Mouse (Mus musculus) lung, adult 18-20 months (tissue): ENCODE measurements at regions not wholly inside any gene's neighbourhood (a gene's known extent, or its start where the extent isn't known, plus 50 kb on each side); places are given as distances from the start of the nearest gene placed in this dataset.
"Not testable (repeated sequence)": the region's sequence is repeated elsewhere in the genome, so short reads cannot be mapped to it uniquely, and the experiment has no call there.

Experiments
- DNase-seq, 2 experiments: peaks; one replicate each; pipeline ENCODE4 v3.0.0; 2022; ENCODE audit warnings: mixed read lengths in 2 of 2

DNA sequence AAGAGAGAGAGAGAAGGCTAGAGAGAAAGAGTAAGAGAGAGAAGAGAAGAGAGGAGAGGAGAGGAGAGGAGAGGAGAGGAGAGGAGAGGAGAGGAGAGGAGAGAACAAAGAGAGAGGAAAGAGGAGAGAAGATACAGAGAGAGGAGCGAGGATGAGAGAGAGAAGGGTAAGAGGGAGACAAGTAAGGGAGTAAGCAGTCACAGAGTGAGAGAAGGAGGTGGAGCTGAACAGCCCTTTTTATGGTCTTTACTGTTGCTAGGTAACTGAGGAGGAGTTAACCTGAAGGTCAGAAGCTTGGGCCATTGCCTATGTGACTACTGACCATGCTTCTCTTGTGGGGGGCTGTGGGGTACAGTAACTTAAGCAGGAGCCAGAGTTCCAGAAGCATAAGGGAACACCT lies 430.2 kb downstream of the 1190002N15Rik start:
- not testable (repeated sequence) for DNase-seq

DNA sequence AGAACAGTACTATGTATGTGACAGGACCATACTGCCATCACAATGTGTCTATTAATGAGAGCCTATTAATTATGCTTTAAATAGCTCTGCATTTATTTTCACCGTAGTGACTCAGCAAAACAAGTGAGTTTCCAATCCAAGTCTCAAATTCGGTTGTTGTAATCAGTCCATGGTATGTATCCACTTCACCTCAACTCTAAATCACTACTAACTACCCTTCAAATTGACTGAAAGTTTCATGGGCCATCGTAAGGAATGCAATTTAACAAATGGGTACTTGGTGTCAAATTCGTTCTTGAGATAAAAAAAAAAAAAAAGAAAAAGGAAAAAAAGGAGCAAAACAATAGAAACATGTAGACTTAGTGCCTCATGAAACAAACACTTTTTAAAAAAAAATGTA lies 433.2 kb downstream of the 1190002N15Rik start:
- DNase-seq: no peak

DNA sequence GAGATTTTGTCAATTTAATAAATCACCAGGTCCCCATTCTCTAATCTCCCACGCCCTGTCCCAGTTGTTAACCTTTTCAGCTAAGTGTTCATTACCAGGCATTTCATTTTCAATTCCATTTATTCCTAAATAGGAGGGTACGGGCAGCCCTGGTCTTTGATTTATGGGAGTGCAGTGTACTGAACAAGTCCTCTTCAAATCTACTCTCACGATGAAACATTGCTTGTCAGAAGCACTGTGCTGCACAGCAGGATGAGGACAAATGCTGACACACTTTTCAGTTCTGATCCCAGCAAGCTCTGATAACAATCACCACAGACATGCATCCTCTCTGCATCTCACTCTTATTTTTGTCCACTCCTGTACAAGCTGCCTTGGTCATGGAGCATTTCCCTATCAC lies 435.9 kb downstream of the 1190002N15Rik start:
- no peak for DNase-seq

DNA sequence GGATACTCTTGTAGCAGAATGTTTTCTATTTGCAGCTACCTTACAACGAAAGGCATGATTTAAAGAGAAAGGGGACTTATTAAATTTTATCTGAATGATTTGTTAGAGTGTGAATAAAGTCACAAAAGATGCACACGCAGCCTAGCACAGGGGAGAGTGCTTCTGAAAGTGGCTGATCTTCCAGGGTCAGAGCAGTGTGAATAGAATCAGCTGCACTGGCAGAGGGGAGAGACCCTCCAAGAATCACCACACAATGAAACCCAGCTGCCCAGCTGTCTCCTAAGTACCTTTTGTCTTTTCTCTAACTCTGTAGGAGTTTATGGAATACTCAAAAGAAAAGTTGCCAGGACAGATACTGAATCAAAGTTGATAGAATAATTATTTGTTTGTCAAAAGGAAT lies 443.1 kb downstream of the 1190002N15Rik start:
- no peak for DNase-seq

DNA sequence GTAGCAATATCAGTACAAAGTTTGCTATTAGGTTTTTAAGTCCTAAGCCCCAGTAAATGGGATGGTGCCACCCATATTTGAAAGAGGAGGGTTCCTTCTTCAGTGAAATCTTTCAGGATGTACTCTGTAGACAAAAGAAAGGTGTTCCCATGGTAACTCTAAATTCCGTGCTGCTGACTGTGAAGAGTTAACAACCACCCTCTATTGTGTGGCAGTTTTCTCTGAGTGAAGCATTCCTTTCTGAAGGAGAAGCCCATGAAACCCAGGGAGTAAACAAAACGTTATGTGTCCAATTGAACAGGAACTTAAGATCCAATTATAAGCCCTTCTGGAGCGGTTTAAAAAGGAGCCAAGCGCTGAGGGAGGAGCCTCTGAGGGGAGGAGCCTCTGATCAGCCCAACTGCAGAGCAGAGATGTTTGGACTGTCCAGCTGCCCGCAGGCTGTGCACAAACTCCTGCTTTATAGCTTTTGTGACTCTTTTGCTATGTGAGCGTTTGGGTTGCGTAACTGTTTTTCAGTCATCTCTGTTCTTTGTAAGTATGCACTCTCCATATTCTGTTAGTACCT lies 446.1 kb downstream of the 1190002N15Rik start:
- peak; percentile 32 to 44 for DNase-seq

DNA sequence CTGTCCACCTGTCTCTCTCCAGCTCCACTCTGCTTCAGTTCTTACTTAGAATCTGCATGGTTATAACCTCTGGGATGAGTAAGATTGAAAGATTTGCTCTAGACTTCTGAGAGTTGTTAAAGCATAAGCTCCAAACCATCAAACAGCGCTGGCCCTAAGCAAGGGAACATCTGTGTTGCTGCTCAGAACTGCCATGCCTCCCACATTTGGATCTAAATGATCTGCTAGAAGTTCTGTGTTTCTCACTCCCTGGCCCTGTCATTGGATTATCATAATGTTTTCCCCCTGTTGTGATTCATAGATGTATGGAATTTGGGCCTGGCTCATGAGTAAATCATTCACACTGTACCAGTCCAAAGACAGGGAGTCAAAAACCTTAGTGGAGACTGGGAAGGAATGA lies 448.1 kb downstream of the 1190002N15Rik start:
- no peak for DNase-seq

DNA sequence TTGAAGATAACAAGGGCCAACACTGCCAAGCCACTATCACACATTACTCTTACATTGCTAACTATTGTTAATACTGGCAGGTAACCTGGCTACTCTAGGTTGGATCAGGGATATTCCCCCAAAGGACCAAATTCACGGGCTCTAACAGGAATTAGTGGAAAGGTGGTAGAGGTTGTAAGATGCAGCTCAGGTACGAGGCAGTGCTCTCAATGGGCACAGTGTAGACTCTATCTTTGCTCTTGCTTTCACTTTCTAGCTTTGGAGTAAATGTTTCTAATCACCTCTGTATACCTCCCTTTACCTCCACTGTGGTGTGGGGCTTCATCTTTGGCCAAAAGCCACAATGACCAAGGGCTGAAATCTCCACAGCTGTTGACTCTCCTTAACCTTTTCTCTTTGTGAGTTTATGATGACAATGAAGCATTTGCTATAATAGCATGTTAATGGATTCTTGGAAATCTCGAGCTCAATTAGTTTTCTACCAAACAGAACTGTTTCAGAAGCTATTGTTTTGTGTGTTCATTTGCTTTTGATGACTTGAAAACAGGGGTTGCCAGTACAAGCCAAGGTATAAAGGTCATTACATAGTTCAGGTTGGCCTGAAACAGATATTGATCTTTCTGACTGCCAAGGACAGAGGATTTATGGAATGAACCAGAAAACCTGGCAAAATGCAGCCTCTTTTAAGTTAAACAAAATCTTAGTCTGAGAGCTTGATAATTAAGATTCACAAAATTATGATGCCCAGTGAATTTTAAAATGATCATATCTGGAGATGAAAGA lies 454.1 kb downstream of the 1190002N15Rik start:
- no peak for DNase-seq

DNA sequence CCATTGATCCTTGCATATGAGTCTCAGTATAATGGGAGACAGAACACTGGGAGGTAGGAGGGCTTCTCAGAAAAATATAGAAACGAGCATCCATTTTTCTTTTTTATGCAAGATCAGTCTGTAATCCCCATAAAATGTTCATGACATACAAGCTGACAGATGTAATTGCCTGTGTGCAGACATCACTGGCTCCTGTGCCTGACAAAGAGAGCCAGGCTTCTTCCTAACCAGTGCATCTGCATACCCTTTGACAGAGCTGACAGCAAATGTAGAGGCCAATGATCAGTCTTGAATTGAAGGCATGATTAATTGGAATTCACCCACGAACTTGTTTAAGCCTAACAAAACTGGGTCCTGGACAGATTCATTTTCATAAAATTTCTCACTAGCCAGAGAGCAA lies 463.0 kb downstream of the 1190002N15Rik start:
- no peak for DNase-seq

DNA sequence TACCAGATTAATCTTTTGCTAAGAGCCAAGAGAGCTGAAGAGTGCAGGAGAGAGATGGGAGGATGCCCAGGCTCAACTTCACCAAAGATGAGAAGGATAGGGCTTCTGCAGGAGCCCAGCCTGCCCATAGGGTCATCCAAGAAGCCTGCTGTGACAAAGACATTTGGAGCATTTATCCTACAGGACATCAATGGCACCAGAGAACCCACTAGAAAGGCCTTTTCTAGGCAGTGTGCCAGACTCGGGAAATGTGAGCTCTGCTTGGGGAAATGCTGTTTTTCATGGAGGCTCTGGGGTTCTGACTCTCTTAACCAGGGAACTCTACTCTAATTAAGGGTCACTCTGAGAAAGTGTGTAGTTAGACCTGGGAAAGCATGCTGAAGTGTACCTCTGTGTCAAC lies 470.8 kb downstream of the 1190002N15Rik start:
- DNase-seq: no peak

DNA sequence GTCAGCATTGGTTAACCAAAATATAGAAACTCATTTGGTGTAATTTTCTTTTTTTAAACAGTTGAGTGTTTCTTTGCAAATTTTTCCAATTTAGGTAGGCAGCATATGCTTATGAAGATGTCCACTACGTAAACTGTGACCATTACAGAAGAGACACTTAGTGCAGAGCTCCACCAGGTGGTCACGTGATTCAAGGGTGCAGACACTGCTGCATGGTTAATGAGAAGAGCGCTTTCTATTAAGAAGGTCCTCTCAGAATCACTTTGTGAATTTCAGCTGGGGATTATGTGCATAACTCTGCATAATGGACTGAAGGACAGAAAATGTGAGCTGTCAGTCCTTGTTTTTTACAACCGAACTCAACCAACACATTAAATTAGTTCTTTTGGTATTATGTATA lies 484.7 kb downstream of the 1190002N15Rik start:
- no peak for DNase-seq

DNA sequence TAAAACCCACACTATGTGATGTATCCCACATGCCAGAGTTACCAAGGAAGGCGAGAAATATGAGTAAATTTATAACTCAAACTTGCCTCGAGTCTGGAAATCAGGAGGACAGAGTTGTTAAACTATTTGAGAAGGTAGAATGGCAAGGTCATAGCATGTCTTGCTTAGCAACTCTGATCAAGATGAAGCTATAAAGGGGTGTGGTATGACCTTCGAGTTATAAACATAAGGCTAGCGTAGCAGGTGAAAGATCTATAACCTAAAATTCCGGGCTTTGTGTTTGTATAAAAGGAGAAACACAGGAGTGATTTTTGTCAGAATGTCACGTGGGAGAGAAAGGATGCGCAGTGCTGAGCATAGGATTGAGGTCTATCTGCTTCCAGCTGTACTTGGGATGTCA lies 490.0 kb downstream of the 1190002N15Rik start:
- no peak for DNase-seq

DNA sequence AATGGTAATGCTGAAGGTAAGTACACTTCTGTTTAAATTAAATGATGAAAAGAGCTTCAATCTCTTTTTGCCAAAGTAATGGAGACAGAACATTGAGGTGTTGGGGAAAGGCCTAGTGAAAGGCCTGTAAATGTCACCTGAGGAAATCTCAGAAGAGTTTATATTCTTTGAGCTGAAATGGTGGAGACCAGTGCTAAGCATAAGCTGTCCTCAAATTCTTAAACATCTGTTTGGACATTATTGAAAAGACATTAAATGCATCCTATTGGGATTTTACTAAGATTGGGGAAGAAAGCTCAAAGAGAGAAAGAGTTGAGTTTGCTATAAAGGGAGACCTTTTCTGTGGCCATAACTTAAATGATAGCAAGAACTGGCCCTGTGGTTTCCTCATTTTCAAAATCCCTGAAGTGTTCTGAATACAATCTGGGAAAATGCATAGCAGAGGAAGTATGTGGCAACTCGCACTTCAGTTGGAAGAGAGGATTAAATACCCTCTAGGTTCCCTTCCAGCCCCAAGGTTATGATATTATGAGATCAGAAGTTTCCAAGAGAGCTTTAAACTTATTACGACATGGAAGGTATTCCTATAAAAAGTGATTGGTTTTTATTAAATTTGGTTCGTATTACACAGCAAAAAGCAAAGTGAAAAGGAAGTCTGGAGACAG lies 492.3 kb downstream of the 1190002N15Rik start:
- no peak for DNase-seq

DNA sequence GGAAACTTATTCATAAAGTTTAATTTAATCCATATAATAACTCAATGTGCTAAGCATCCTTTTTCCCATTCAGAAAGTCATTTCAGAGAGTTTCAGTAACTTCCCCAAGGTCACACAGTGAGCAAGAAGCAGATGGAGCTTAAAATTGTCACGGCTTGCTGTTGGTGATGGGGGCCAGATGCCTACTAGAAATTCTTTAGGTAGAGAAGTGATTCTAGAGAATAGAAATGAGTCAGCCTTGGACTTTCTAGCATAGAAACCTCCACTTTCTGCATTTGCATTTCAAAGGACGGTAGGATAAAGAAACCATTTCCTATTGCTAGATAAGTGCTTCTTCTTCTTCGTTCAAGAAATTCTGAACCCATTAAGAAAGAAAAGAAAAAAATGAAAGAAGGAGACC lies 514.1 kb downstream of the 1190002N15Rik start:
- DNase-seq: no peak

DNA sequence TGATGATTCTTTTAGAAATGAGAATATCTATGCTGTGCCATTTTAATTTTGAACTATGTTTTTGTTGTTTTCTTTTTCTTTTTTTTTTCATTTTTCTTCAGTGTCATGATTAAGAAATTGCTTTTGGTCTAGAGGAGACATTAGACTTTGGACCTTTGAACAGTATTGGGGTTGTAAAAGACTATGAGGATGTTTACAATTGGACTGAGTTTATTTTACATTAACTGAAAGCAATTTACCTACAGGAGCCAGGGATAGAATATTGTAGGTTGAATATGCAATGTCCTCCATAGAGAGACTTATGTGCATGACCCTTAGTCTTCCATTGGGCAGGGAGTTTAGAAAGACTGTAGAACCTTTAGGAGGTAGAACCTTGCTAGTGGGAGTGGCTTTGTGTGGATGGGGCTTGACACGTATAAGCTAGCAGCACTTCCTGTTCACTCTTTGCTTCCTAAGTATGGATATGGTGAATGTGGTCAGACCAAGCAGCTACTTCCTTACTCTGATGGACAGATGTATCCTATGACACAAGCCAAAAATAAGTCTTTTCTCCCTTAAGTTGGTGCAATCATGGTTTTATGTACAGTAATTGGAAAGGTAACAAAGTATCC lies 516.5 kb downstream of the 1190002N15Rik start:
- DNase-seq: no peak

DNA sequence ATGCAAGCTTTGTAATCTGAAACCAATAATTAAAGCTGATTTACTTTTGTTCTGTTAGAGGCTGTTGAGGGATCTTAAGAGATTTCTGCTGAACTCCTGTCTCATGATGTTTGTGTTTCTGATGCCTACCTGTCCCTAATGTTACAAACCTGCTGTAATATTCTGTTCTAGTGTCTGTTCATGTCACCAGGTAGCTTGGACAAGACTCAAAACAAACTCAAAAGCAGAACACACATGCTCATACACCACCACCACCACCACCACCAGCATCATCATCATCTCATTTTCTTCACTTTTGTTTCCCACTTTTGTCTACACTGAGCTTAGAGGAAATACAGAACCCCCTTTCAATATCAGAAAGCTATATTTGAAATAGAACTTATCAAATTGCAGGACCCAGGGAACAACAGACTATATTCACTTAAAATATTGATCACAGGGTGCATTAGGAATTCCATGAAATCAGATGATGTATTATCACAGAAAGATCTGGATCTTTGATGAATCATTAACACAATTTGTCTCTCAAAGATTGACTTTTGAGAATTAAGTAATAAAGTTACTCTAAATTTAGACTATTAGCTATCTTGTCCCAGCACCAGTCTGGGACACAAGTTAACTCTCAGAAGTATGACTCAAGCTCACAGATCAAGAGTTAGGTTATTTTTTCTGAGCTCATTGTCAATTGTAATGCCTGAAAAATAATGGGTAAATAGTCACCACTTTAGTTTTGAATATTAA lies 521.0 kb downstream of the 1190002N15Rik start:
- no peak for DNase-seq

DNA sequence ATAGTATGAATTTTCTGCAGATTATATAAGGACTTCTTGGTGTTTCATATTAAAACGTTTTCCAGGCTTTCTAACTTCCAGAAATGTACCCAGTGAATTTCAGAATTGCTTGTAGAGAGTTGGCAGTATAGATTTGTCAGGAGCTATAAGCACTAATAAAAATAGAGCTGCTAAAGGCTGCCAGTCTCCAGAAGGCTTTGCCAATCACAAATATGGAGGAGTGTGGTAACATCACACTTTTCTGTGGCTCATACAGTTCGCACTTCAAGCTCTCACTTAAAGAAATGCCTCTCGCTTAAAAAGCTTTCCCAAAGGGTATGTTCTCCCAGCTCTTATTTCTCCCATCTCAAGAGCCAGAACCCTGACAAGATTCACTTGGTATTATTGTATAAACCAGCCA lies 545.7 kb downstream of the 1190002N15Rik start:
- no peak for DNase-seq

DNA sequence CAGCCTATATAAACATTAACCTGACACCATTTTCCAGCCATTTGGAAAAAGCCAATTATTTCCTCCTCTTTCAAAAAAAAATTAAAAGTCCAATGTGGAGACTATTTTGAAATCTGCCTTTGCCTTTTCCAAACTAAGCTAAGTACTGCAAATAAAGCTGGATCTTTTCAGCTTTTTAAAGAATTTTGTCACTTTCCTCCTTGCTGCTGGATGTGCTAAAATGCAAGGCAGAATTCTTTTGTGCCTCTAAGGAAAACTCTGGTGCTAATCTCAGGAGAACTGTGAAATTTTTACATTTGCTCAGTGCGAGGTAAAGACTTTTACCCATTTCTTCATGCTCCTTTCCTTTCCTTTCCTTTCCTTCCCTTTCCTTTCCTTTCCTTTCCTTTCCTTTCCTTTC lies 546.7 kb downstream of the 1190002N15Rik start:
- DNase-seq: no peak

DNA sequence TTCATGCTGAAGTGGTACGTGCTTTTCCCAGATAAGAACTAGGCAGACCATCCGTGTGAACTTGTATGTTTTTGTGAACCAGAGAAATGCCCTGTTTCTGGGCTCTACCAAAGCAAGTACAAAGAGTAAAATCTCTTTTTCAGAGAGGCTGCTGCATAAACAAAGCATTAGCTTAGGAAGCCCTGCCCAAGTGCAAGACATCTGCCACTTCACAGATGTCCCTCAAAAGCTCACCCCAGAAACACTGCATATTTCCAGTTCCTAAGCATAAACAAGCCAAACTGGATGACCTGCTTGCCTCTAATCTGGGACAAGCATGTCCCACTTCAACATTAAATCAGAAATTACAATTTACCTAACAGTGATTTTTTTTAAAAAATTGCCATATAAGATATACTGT lies 556.7 kb downstream of the 1190002N15Rik start:
- no peak for DNase-seq

DNA sequence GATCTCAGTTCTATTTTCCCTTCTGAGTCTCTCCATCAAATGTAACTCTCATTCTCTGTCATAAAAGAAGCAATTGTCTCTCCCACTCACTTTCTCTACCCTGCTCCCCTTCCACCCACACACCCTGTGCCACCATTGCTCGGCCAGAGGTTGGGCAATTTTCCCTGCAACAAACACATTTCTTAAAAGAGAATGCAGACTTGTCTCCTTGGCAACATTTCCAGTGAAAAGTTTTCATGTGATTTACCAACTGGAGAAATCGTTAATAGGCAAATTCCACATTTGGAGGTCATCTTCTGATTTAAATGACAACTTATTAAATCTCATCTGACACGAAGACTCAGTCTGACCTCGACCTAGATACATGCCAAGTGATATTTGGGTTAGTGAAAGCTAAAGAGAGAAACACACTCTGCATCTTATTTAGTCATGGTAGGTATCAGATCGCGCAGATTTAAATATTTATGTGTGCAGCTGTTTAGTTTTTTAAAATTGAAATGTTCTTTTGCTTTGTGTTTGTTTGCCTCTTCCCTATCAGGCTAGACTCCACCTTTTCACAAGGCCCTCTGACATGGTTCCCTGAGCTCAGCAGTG lies 568.1 kb downstream of the 1190002N15Rik start:
- DNase-seq: no peak

DNA sequence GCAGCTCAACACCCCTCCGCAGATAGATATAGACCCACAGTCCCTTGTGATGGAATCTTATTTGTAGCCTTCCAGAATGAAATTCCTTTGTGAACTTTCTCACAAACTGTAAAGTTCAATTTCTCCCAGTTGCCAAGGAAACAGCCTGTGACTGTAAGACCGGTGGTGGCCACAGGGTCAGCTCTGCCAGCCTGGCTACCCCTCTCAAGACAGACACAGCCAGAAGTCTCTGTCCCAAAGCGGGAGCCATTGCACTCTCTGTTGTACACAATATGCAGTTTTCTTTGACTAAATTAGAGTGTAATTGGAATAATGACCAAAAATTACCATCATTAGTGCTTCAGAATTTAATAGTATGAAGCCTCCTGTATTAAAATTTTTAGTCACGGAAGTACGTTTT lies 568.8 kb downstream of the 1190002N15Rik start:
- DNase-seq: no peak

DNA sequence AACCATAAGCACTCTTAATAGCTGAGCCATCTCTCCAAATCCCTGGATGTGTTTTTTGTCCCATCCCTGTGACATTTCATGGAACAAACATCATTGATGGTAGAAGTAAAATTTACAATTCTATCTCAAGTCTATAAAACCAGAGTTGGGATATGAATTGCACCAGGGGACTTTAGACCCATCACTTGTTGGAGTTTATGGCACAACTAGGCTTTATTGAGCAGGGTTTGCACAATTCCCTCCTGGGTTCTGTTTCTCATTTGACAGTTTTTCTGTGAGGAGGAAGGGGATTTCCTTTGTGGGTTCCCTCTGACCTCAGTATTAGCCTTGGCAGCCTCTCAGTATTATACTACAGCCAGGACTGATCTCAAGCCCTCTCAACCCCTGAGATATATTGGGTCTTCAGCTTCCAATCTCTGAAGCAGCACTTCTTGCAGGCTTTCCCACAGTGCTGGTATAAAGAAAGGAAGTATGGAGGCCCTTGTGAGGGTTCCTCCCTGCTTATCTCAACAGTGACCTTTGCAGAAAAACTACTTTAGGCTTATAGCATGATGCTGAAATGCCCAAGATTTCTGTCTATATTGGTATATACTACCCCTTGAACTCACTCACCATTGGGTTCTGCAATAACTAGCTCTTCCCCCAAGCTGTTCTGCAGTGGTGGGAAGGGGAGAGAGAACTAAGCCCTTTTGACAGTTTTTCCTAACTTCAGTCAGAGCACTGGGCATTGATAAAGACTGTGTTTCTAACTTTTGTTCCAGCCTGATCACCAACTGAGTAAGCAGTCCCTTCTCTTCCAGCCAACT lies 582.4 kb downstream of the 1190002N15Rik start:
- no peak for DNase-seq

DNA sequence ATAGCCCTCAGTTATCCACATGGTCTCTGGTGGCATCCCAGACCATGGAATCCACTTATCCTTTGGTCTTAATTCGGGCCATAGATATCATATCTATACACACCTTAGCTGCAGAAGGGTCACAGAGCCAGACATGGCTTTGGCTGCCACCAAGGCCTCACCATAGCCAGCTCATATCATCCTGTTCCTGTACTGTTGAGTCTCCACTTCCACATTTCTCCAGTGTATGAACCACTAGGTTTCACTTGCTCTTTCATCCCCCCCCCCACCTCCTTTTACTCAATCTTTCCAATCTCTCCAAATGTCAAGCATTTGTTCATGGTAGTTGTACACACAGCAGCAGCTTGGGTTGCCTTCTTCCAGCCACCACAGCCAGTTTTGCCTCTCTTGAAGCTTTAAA lies 589.2 kb downstream of the 1190002N15Rik start:
- DNase-seq: no peak
